Mouse (Mus musculus) heart, adult 2 months (tissue): ENCODE data around the gene Spag17. TPM values are rescaled to one million over a fixed set of nuclear protein-coding genes. Genes with fewer than 3 reads are reported as not detected.

Experiments used
- DNase-seq, 2 experiments: peaks; one replicate each; pipeline ENCODE4 v3.0.0; 2021
- H3K27ac ChIP-seq: fragments of 200-600 bp; 2 replicates; pipeline ENCODE4 v1.8.1; 2022
- H3K27me3 ChIP-seq: fragments of 200-500 bp; 2 replicates; pipeline ENCODE4 v1.6.1; 2012; ENCODE audit warnings: mild to moderate bottlenecking, low read length, inconsistent platforms, mixed read lengths; ENCODE audit not compliant: control insufficient read depth, insufficient read depth
- H3K36me3 ChIP-seq: fragments of 200-500 bp; 2 replicates; pipeline ENCODE4 v1.6.1; 2012; ENCODE audit warnings: low read length, inconsistent platforms; ENCODE audit not compliant: control insufficient read depth, insufficient read depth
- H3K4me1 ChIP-seq: fragments of 200-500 bp; 2 replicates; pipeline ENCODE4 v1.6.1; 2011; ENCODE audit warnings: low read length; ENCODE audit not compliant: control insufficient read depth, insufficient read depth
- H3K4me3 ChIP-seq: fragments of 200-600 bp; 2 replicates; pipeline ENCODE4 v1.8.1; 2022
- H3K79me2 ChIP-seq: fragments of 200-500 bp; replicated peaks from 2 replicates; pipeline ENCODE4 v1.6.1; 2012; ENCODE audit warnings: mild to moderate bottlenecking, inconsistent platforms, low read length, moderate library complexity, mixed read lengths; ENCODE audit not compliant: control insufficient read depth, insufficient read depth
- H3K9ac ChIP-seq: fragments of 200-500 bp; 2 replicates; pipeline ENCODE4 v1.6.1; 2012; ENCODE audit warnings: low read depth, mild to moderate bottlenecking, control low read depth, inconsistent platforms, low read length, mixed read lengths
- CTCF ChIP-seq: fragments of 200-600 bp; IDR thresholded peaks from 2 replicates; pipeline ENCODE4 v1.8.1; 2022; ENCODE audit warnings: antibody characterized with exemption, mild to moderate bottlenecking, moderate library complexity
- EP300 ChIP-seq: fragments of 200-500 bp; IDR thresholded peaks from 2 replicates; pipeline ENCODE4 v1.6.1; 2011; ENCODE audit warnings: low read depth, low read length, control low read depth; ENCODE audit not compliant: insufficient read depth
- POLR2A ChIP-seq: fragments of 200-500 bp; IDR thresholded peaks from 2 replicates; pipeline ENCODE4 v1.6.1; 2011; ENCODE audit warnings: mild to moderate bottlenecking, low read depth, low read length, control low read depth; ENCODE audit not compliant: insufficient read depth
- WGBS: fragments of 180-500 bp; shearing (Covaris S2); methylation state at CpG from one replicate; pipeline ENCODE4 v1.1.7; 2018; 5-methylcytosine and 5-hydroxymethylcytosine counted together
- intact Hi-C: fragments of 180-260 bp; cut with DNase I; formaldehyde crosslinking; loops from one replicate; pipeline ENCODE4 v1.15.1; 2025
- polyA plus RNA-seq: library from polyadenylated mRNA; depleted of rRNA; stranded (reverse); fragments of >200 nt; gene quantifications from 2 replicates; pipeline ENCODE4 v1.2.3, GENCODE M21; 2012
- total RNA-seq, 2 experiments: library from RNA; stranded (reverse); gene quantifications; 2 replicates each; pipeline ENCODE4 v1.2.3; 2021

Spag17 gene
- total and polyA plus RNA-seq, 3 experiments, result 0.10 TPM; not detected in 2

DNA sequence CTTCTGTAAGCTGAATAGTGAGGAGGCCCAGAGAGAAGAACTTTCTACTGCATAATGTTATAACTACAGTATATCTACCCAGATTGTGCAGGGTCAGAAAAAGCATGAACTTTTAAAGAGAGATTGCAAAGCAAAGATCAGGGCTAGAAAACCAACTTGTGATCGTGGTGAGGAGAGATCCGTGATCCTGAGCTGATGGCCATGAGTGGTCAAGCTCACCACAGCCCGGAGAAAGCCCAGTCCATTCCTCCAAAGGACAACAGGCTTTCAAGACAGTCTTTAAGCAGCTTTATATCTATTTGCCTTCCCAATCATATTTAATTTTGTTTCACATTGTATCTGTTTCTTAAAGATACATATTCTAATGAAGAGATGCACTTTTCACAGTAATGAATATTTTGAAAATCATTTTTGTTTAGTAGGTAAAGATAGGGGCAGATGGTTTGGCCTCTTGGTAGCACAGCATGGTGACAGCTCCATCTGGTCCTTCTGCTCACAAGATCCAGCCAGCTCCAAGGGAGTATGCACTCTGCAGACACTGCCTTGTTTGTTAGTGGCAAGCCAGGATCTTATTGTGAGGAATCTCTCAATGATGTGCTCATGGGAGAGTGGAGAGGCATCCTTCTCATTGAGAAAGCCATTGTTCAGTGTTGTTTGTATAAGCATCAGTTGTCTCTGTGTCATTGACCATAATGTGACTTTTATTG lies 217.3 kb downstream of the Spag17 start:
- Histone ChIP-seq H3K4me3 (no peak overlapping the region), H3K4me1 (no peaks in the 10 kb centered on the region), H3K9ac (no peak overlapping the region), H3K27me3 (no peaks in the 10 kb centered on the region), H3K27ac (no peak overlapping the region), H3K79me2 (no peaks in the 10 kb centered on the region), H3K36me3 (no peaks in the 10 kb centered on the region)
- TF ChIP-seq POLR2A, result no peak
- no peak for TF ChIP-seq CTCF
- no peak for TF ChIP-seq EP300
- no peak for DNase-seq
- intact Hi-C loops, result no loop called here
- WGBS, result 77% methylated on average over 3 of the region's 3 CpGs

DNA sequence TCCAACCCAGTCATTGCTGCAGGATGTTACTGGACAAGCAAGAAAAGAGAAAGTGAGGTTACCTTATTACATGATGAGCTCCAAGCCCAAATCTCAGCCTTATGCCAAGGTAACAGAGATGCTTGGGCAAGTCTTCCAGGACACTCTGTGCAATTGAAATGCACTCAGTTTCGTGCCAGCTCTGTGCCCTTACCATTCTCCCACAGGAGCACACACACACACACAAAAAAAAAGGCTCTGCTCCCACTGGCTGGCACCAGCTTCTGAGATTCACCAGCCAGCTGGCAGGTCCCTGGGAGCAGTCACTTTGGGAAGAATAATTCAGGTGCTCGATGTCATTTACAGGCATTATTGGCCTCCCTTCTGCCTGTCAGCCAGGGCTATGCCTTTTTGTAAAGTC lies 221.5 kb downstream of the Spag17 start:
- intact Hi-C loops, result no loop called here
- no peak for TF ChIP-seq CTCF
- TF ChIP-seq EP300, result no peak
- TF ChIP-seq POLR2A, result no peak
- no peak overlapping the region for H3K4me3 ChIP-seq
- no peaks in the 10 kb centered on the region for H3K79me2 ChIP-seq
- DNase-seq, result no peak
- no peaks in the 10 kb centered on the region for H3K36me3 ChIP-seq
- H3K9ac ChIP-seq, result no peak overlapping the region
- H3K27ac ChIP-seq, result no peak overlapping the region
- H3K27me3 ChIP-seq, result no peaks in the 10 kb centered on the region
- no peaks in the 10 kb centered on the region for H3K4me1 ChIP-seq
- WGBS, result 63% methylated on average over 2 of the region's 2 CpGs

DNA sequence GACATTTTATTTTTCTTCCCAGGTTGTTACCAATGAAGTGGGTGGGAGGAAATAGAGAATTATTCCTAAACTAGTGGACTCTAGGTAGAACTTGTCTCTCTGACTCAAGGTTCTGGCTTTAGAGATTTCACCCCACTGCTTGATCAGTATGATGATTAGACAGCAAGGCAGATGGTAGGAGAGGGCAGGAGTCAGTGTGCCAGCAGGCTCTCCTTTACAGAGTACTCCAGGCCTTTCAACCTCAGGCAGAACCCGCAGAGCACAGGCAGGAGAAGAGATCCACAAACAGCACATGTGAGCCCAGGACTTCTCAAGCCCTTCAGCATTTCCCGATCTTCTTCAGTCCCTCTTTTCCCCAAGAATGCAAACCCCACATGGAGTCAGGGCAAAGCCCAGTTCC lies 233.5 kb downstream of the Spag17 start:
- no peak for DNase-seq
- TF ChIP-seq CTCF (no peak), EP300 (no peak), POLR2A (no peak)
- H3K9ac ChIP-seq, result no peak overlapping the region
- H3K27me3 ChIP-seq, result no peaks in the 10 kb centered on the region
- no peaks in the 10 kb centered on the region for H3K79me2 ChIP-seq
- no peak overlapping the region for H3K4me3 ChIP-seq
- WGBS, result 74% methylated on average over 2 of the region's 2 CpGs
- H3K27ac ChIP-seq, result no peak overlapping the region
- H3K36me3 ChIP-seq, result no peaks in the 10 kb centered on the region
- intact Hi-C loops, result no loop called here
- H3K4me1 ChIP-seq, result no peaks in the 10 kb centered on the region

DNA sequence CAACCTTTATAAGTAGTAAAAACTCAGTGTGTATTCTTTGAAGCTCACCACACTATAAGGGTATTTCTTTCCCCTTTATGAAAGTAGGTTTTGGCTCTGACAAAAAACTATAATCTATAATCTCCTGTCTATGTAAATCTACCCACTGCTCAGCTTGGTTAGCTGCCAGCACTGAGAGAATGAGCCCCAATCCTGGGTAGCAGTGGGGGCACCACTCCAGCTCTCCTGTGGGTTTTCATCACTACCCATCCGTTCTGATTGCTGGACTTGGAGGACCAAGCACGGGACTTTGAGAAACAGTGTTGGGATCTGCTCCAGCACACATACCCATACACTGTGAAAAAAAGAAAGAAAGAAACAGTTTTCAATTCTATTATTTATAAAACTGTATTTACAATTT lies 236.8 kb downstream of the Spag17 start:
- TF ChIP-seq POLR2A, result no peak
- TF ChIP-seq EP300, result no peak
- no peak for TF ChIP-seq CTCF

DNA sequence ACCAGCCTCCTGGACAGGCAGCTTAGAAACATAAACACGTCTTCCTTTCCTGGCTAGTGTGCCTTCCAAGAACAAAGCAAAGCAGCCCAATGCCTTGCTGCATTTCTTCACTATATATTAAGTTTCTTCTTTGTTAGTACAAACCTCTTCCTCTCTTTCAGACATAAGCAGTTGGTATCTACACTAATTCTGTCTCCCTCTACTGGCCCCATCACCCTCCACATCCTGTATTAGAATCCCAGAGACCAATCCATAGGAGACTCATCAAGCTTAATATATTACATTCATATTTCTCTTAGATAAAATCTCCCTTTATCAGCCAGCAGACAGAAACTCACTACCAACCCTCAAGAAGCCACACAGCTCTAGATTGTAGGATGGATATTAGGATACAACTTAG lies 237.2 kb downstream of the Spag17 start:
- DNase-seq, result no peak
- no peaks in the 10 kb centered on the region for H3K79me2 ChIP-seq
- WGBS, result 54% methylated on average over 1 of the region's 1 CpGs
- H3K9ac ChIP-seq, result no peak overlapping the region
- no peaks in the 10 kb centered on the region for H3K36me3 ChIP-seq
- intact Hi-C loops, result no loop called here
- H3K4me1 ChIP-seq, result no peaks in the 10 kb centered on the region
- TF ChIP-seq EP300 (no peak), CTCF (no peak), POLR2A (no peak)
- H3K27me3 ChIP-seq, result no peaks in the 10 kb centered on the region
- H3K27ac ChIP-seq, result no peak overlapping the region
- no peak overlapping the region for H3K4me3 ChIP-seq

More for the DNA sequence above, 236.8 kb downstream of the Spag17 start:
- H3K9ac ChIP-seq, result no peak overlapping the region
- intact Hi-C loops, result no loop called here
- WGBS, result 62% methylated on average over 2 of the region's 2 CpGs
- H3K79me2 ChIP-seq, result no peaks in the 10 kb centered on the region
- no peak overlapping the region for H3K27ac ChIP-seq
- DNase-seq, result no peak
- no peaks in the 10 kb centered on the region for H3K36me3 ChIP-seq
- H3K4me3 ChIP-seq, result no peak overlapping the region
- H3K4me1 ChIP-seq, result no peaks in the 10 kb centered on the region
- H3K27me3 ChIP-seq, result no peaks in the 10 kb centered on the region

DNA sequence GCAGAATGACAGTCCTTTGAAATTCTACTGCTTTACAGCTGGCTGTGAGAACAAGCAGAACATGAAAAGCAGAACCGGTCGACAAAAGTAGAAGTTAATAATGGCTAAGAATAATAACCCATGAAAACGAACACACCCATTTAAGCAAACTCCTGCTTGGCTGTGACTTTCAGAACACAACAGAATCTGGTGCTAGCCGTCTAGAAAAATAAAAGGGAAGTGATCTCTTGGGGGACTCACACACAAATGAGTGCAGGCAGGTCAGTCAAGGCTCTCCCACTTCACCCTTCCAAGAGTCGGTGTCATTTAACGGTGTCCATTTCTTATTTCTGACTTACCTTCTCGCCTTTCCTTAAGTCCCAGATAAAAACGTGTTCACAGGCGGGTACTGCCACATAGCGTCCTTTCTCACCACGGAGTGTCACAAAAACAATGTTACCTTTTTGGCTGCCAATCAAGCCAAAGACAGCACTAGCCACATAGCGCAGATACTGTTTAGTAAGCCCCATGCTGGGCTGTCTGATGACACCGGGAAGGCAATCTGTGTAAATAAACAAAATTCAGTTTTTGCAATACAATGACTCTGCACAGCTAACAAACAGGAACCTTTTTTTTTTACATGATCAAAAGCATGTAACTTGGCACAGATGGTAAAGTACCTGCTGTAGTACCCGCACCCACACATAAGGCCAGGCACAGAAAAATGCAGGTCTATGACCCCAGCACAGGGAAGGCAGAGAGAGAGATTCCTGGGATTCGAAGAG lies 275.7 kb downstream of the Spag17 start:
- no peak overlapping the region for H3K9ac ChIP-seq
- no peaks in the 10 kb centered on the region for H3K79me2 ChIP-seq
- H3K27me3 ChIP-seq, result no peaks in the 10 kb centered on the region
- H3K27ac ChIP-seq, result no peak overlapping the region
- no peak for DNase-seq
- H3K4me1 ChIP-seq, result peaks cover 4% of the 10 kb centered on the region
- no peak for TF ChIP-seq CTCF
- no peak for TF ChIP-seq POLR2A
- TF ChIP-seq EP300, result no peak
- intact Hi-C loops, result loop anchor here (5.0 to 10.0 kb wide), 2 partner anchors 526 to 764 kb away; partner anchors contain the start of genes Man1a2 and Trim45
- H3K36me3 ChIP-seq, result peaks cover 5% of the 10 kb centered on the region
- no peak overlapping the region for H3K4me3 ChIP-seq
- 81% methylated on average over 15 of the region's 15 CpGs for WGBS
